Mouse (Mus musculus): Measurements from ENCODE around the gene Fut11. TPM values are rescaled to one million over a fixed set of nuclear protein-coding genes. Genes with fewer than 3 reads are reported as not detected.

Fut11 gene
- 5.6 and 5.7 TPM in 2 replicates for total RNA-seq (2017)

DNA sequence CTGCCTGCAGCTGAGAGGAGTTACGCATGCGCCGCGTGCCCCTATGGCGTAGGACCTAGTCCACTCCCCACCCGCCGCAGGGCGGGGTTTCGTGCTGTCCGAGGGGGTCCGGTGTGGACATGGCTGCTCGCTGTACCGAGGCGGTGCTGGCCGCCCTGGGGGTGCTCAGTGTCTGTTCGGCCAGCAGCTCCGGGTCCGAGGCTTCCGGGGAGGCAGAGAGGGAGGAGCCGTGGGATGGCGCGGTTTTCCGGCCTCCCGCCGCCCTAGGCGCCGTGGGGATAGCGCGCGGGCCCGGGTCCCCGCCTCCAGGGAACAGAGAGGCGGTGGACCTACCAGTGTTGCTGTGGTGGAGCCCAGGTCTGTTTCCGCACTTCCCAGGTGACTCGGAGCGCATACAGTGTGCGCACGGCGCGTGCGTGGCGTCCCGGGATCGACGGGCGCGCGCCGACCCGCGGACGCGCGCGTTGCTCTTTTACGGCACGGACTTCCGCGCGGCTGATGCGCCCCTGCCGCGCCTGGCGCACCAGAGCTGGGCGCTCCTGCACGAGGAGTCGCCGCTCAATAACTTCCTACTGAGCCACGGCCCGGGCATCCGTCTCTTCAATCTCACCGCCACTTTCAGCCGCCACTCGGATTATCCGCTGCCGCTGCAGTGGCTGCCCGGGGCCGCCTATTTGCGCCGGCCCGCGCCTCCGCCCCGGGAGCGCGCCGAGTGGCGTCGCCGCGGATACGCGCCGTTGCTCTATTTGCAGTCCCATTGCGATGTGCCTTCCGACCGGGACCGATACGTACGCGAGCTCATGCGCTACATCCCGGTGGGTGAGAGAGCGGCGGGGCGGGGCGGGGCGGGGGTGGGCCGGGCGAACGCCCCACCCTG is at the start of gene Fut11:
Gene Fut11, plus strand, starts transcription at position 85 of the 877 bp plus-strand sequence.
- ATAC-seq (ENCODE audit: extremely low read depth, insufficient number of reproducible peaks, low FRiP score, poor library complexity, severe bottlenecking), result peak; percentile 55

DNA sequence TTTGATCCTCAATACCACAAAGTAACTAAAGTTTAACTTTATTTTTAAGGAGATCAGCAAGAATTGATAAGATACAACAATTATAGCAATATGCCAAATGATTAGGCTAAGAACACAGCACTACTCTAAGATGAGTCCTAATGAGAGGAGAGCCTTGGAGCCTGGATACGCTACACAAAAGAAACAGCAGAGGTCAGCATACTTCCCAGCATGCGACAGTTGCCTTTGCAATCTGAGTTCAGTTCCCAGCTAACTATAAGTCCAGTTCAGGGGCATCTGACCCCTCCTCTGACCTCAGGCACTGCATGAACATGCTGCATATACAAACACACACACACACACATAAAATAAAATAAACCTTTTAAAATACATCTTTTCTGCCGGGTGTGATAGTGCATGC is 49.2 kb upstream of the Fut11 start:
- ATAC-seq (ENCODE audit: extremely low read depth, insufficient number of reproducible peaks, low FRiP score, poor library complexity, severe bottlenecking), result no peak

DNA sequence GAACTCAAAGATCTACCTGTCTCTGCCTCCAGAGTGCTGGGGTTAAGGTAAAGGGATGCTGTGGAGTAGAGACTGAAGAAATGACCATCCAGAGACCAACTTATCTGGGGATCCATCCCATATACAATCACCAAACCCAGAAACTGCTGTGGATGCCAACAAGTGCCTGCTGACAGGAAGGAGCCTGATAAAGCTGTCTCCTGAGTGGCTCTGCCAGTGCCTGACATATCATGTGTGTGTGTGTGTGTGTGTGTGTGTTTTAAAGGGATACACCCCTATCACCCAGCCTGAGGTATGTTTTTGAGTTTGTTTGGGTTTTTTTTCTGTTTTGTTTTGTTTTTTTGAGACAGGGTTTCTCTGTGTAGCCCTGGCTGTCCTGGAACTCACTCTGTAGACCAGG is 48.4 kb upstream of the Fut11 start:
- ATAC-seq (ENCODE audit: extremely low read depth, insufficient number of reproducible peaks, low FRiP score, poor library complexity, severe bottlenecking), result no peak

DNA sequence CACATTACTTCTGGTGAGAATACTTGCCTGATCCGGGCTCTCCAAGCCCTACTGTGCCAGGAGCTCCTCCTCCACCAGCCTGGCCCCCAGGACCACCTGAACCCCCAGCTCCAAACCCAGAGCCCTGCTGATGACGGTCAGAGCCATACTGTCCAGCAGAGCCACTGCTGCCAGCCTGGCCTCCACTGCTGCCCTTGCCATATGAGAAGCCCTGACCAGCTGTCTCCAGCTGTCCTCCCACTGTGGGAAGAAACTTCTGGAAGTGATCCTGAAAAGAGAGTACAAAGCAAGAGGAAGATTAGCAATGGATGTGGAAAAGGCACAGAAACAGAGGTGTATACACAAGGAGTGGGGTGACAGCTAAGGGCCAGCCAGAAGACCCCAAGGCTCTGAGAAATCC is 43.8 kb upstream of the Fut11 start:
- no peak for ATAC-seq (ENCODE audit: extremely low read depth, insufficient number of reproducible peaks, low FRiP score, poor library complexity, severe bottlenecking)

DNA sequence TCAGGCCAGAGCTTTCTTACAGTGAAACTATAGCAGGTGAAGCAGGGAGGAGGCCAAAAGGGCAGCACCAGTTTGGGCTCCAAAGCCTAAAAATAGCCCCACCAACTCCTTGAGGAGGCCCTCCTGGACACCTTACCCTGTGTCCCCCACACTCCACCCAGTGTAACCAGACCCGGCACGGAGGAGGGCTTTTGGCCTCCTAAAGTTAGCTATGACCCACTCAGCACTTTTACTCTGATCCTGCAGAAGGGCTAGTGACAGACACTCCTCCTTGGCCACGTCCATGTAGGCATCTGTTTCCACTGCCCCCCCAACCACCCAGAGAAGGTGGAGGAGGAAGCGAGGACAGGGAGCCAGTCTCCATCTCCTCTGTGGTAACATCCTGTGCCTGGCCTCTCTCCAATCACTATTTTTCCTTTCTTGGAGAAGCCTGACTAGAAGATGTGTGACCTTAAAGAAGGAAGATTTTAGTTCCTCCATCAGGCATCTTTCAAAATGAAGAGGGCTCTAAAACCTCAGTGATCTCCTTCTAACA is 43.0 kb upstream of the Fut11 start:
- no peak for ATAC-seq (ENCODE audit: extremely low read depth, insufficient number of reproducible peaks, low FRiP score, poor library complexity, severe bottlenecking)

DNA sequence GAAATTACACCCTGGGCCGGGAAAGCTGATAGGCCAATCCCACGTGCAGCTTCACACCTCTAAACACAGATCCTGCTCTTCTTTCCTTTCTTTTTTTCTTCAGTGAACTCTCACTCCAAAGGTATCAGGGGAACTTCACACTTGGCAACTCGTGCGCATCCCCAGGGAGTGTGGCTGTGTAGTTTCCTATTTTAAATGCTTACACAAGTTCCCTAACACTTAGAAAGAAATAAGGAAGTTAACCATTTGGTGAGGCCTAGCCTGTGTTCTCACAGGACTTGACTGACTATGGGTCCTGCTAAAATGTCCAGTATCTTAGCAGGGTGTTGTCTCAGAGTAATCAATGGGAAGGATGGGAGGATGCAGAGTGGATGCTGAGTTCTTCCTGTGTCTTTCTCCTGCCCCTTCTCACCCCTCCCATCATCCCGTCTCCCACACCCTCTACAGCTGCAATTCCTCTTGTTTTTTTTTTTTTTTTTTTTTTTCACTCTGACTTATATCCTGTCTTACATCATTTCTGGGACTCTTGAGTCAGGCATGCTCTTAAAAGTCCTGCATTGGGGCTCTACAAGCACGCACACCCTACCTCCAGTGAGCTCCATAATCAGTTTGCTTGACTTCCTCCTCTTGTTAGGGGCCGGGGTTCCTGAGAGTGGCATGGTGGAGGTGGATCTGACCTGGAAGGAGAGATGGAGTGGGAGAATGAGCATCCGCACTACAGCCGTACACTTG is 39.9 kb upstream of the Fut11 start:
- peak; percentile 27; the same call in 1 of the 2 replicates for ATAC-seq (ENCODE audit: extremely low read depth, insufficient number of reproducible peaks, low FRiP score, poor library complexity, severe bottlenecking)

DNA sequence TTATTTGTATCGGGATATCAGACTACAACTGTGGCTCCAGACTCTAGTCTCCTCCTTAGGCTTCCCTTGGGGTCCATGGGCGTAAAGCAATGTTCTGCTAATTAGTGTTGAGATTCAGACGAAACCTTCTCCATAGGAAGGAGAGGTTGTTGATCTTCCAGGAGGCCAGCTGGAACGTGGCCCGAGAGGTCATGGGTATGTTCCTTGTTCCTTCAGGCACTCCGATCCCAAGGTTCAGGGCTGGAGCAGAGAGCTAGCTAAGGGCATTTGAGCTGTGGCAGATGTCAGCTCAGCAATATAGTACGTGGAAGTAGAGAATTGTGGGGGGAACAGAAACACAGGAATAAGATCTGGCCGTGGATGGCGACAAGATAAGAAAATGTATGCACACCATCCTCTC is 39.0 kb upstream of the Fut11 start:
- ATAC-seq (ENCODE audit: extremely low read depth, insufficient number of reproducible peaks, low FRiP score, poor library complexity, severe bottlenecking), result no peak

DNA sequence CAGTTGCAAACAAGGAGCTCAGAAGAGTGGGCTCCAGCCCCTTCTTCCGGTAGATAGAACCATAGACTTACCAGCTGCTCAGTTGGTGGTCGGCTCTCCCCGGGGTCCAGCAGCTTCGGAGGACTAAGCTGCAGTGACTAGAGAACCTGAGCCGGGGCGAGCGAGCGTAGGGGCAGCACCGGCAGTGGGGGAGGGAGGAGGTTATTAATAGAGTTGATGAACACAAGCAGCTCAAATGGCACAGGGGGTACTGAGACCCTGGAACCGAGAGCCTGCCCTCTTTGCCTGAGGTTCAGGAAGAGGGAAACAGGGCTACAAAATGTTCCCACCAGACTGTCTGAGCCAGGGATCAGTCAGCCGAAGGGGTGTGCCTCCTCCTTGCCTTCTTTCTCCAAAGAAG is 38.4 kb upstream of the Fut11 start, which contains the start of gene Myoz1:
Gene Myoz1, minus strand, starts transcription at position 180 of the 400 bp plus-strand sequence.
- ATAC-seq (ENCODE audit: extremely low read depth, insufficient number of reproducible peaks, low FRiP score, poor library complexity, severe bottlenecking), result no peak

DNA sequence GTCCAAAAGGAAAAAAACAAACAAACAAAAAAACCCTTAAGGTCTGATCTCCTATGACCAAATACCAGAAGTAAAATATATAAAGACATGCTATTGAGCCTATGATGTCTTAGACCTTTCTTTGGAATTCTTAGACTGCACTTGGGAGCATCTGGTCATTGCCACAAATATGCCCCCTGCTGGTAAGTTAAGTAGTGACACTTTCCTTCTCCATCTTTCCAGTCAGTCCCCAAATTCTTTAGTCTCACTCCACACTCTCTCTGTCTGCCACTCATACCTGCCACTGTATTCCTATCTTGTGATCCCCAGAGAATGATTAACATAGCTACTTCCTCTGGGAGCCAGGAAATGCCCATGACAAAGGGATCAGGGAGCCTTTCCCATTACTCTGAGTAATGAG is 36.4 kb upstream of the Fut11 start:
- ATAC-seq (ENCODE audit: extremely low read depth, insufficient number of reproducible peaks, low FRiP score, poor library complexity, severe bottlenecking), result no peak

DNA sequence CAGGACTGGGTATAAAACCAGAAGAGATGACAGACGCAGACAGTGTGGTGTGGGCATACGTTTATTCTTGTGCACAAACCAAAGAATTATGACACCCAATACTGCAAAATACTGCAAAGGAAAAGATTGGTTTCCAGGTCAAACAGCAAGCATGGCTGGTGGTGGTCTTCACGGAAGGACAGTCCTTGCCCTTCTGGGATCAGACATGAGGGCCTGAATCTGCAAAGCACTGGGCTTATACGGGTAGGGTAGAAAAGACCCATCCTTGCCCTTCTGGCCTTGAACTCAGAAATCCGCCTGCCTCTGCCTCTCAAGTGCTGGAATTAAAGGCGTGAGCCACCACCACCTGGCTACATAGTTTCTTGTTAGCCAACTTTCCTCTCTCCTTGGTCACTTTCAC is 35.9 kb upstream of the Fut11 start:
- no peak for ATAC-seq (ENCODE audit: extremely low read depth, insufficient number of reproducible peaks, low FRiP score, poor library complexity, severe bottlenecking)

DNA sequence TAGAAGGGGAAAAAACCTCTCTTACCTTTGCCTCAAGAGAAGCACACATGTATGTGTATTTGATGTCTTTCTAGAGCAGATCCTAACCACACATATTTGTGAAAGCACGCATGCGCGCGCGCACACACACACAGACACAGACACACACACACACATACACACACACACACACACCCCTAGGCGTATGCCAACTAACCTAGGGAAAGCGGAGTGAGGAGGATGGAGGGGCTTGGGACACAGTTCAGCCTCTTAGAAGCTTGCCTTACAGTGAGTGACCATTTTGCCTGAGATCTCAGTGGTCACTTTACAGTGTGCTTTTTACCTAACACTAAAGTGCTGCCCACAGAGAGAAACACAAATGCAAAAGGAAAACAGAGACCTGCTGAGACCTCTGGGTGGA is 35.1 kb upstream of the Fut11 start:
- ATAC-seq (ENCODE audit: extremely low read depth, insufficient number of reproducible peaks, low FRiP score, poor library complexity, severe bottlenecking), result no peak

DNA sequence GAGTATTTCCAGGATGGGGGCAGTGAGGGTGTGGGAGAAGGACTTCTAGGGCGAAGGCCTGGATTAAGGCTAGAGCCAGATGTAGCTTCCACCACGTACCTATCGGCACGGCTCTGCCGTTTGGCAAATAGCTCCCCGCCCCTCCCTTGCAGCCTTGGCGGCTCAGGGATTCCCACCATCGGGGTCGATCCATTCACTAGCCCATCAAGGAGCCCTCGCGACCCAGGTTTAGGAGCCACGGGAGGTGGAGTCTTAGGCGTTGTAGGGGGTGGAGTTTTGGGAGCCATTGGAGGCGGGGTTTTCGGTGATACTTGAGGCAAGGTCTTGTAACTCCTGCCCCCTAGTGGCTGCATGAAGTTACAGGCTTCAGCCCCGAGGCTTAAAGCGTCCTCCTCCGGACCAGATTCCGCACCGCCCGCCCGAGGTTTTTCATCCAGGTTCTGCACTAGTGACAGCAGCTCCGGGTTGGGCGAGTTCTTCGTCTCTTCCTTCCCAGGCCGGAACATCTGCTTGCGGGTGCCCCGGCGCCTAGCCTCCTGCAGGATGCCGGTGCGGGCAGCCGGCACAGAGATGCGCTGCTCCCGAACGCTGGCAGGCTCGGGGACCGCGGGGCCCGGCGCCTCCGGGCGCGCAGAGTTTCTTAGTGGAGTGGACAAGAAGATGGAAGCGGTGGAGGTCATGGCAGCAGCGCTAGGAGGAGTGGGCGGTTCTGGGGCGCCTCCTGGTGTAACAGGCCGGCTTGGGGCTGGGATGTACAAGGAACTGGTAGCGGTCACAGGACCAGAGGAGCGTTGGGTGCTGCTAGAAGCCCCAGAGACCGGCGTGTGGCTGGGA is 33.7 kb upstream of the Fut11 start:
- peak; percentile 96 for ATAC-seq (ENCODE audit: extremely low read depth, insufficient number of reproducible peaks, low FRiP score, poor library complexity, severe bottlenecking)

DNA sequence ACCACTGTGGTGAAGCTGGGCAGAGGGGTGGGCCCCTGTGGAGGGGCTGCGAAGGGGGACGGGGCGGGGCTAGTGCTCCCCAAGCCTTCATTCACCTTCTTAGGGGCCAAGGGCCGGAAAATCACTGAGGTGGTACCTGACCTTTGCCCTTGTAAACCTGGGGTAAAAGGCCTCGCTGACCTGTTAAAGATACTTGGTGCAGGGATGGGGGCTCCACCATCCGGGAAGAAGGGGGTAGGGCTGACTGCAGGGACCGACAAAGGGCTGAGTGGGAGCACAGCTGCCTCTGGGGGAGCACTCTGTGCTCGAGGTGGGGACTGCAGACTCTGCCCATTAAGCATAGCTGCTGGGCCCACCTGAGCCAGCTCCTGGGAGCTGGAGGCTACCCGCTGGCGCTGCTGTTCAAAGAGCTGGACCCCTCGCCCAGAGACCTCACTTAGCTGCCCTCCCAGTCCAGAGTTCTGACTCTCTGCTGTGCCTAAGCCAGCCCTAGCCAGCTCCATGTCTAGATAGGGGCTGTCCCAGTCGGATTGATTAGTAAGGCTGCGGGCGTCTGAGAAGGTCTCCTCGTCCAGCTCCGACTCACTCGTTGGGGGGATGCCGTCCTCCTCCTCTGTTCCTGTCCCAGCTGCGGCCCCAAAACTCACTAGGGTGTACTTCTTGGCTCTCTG is 33.0 kb upstream of the Fut11 start:
- no peak for ATAC-seq (ENCODE audit: extremely low read depth, insufficient number of reproducible peaks, low FRiP score, poor library complexity, severe bottlenecking)

DNA sequence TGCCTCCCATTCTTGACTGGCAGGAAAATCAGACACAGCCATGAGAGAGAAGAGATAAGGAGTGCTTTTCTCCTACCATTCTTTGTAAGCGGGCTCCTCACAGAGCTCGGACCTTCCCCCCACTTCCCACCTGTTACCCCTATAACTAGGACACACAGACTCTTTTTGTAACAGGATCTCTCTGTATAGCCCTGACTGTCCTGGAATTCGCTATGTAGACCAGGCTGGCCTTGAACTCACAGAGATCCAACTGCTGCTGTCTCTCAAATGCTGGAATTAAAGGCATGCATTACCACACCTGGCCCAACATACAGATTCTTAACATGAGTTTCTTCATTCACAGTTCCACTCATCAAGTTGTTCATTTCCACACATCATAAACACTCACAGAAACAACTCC is 32.0 kb upstream of the Fut11 start:
- no peak for ATAC-seq (ENCODE audit: extremely low read depth, insufficient number of reproducible peaks, low FRiP score, poor library complexity, severe bottlenecking)

DNA sequence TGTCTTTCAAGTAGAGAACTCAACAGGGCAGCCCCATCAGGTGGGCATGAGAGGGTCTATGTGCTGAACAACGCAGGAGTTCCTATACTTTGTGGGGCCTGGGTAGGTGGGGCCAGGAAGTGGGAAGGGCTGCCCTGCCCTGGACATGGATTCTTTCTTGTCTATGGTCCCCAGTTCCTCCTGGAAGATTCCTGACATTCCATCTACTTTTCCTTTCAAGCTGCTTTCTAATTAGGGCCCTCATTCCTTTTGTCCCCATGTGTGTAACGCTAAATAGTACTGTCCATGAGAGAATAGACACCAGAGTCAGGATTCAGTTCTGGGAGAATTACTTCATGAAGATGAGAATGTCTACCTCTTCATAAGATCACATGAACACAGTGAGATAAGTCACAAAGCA is 31.2 kb upstream of the Fut11 start:
- no peak for ATAC-seq (ENCODE audit: extremely low read depth, insufficient number of reproducible peaks, low FRiP score, poor library complexity, severe bottlenecking)

DNA sequence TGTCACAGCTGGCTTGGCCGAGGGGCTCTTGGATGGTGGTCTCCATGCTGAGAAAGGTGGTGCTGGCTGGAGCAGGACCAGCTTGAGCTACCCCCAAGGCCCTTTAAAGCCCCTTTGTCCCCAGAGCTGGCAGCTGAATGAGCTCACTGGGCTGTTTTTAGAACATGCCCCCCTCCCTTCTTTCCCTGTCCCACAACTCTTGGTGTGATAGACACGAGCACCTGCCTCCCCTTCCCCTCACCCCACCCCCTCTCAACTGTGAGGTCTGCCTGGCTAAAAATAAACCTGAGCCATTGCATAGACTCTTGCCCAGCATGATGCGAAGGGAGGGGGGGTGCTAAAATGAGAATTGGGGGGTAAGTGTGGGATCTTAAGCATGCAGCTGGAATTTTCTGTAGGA is 30.3 kb upstream of the Fut11 start:
- ATAC-seq (ENCODE audit: extremely low read depth, insufficient number of reproducible peaks, low FRiP score, poor library complexity, severe bottlenecking), result no peak

DNA sequence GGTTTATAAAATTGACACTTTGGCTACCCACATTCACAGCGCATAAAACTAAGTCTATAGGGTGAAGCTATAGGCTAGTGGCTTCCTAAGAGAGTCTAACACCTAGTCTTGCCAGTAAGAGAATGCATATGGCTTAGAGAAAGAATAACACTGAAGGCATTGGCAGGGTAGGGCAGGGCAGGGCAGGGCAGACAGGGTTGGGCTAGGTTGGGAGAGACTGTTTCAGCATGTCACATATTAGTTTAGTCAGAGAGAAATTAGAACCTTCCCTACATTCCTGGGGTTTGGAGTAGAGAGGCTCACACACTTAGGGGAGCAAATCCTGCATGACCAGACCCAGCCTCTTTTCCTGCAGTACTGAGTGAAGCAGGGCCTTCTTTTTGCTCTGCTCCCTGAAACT is 27.3 kb upstream of the Fut11 start:
- no peak for ATAC-seq (ENCODE audit: extremely low read depth, insufficient number of reproducible peaks, low FRiP score, poor library complexity, severe bottlenecking)

DNA sequence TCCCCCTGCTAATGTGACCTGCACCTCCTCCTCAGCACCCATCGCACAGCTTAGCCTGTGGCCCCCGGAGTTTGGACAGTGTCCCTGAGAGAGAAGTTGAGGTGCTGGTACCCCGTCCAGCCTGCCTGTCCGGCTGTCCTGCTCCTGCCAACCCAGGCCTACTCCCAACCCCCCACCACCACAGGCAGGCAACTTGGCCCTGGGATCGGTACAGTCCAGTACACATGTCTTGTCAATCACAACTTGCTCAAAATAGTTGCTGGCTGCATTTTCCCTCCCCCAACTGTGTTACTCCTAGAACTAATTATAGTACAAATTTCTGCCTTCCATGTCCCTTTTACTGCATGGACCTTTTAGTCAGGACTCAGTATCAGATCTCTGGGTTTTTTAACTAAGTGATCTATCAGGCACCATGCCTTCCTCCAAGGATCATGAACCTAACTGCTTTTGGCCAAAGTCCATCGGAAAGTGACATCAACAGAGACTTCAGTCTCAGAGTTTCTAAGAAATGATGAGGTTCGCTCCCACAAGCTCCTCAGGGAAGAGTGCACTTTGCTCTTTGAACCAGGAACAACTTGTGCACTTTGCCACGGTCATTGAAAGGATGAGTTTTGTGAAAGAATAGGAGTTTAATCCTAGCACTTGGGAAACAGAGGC is 26.5 kb upstream of the Fut11 start, which contains the start of gene Synpo2l:
Gene Synpo2l, minus strand, starts transcription at position 201 of the 657 bp plus-strand sequence.
- ATAC-seq (ENCODE audit: extremely low read depth, insufficient number of reproducible peaks, low FRiP score, poor library complexity, severe bottlenecking), result no peak

Measured in neutrophil, adult 5-6 weeks (primary cell).